Mouse (Mus musculus): ENCODE results near the gene Chsy1.

GRCm38 (mm10) chr7:66060066-66060956 is 49.0 kb upstream of the Chsy1 start:
- TF ChIP-seq TCF12 (IDR thresholded peaks at IDR 0.05; ENCODE audit: insufficient read depth, poor library complexity, severe bottlenecking) (no peak), POLR2A (IDR thresholded peaks at IDR 0.05; ENCODE audit: insufficient read length, low read depth) (peak; percentile 99), USF1 (IDR thresholded peaks at IDR 0.05; ENCODE audit: low read depth) (no peak), MYOG (IDR thresholded peaks at IDR 0.05; ENCODE audit: control insufficient read depth in 1 of 3, insufficient read depth in 1 of 3, insufficient read length in 2 of 3, low read depth in 2 of 3) (peak in 2 of 3 experiments; percentile 6 to 33), E2F4 (IDR thresholded peaks at IDR 0.05; ENCODE audit: insufficient read depth) (no peak), TCF3 (IDR thresholded peaks at IDR 0.05; ENCODE audit: insufficient read length, low read depth) (no peak), POLR2AphosphoS2 (IDR thresholded peaks at IDR 0.05; ENCODE audit: insufficient read length, low read depth) (peak; percentile 96), MAX (IDR thresholded peaks at IDR 0.05; ENCODE audit: low read depth) (no peak)

Measured in myocyte (in vitro differentiated cells).